Mouse (Mus musculus): ENCODE data around the gene Rnf157. TPM values are rescaled to one million over a fixed set of nuclear protein-coding genes. Genes with fewer than 3 reads are reported as not detected.
"Not testable (repeated sequence)": the region's sequence is repeated elsewhere in the genome, so short reads cannot be mapped to it uniquely, and the experiment has no call there.

The Rnf157 gene
- polyA plus RNA-seq, 1 experiment from 2014 or later, result 25.2 TPM

GRCm38 (mm10) chr11:116371894-116372450 lies 40.9 kb downstream of the Rnf157 start:
- H3K4me1 ChIP-seq (replicated peaks), result peaks cover 5% of the 10 kb centered on the region; the same call in 1 of the 2 replicates
- no peak overlapping the region for H3K4me2 ChIP-seq
- no peak overlapping the region for H3K9ac ChIP-seq (replicated peaks)
- 67% methylated on average over 4 of the region's 4 CpGs for WGBS
- no peak overlapping the region for H3K4me3 ChIP-seq (replicated peaks)
- H3K27me3 ChIP-seq, result no peaks in the 10 kb centered on the region
- no peak for ATAC-seq (ENCODE audit: insufficient number of reproducible peaks, insufficient read depth, low FRiP score, low TSS enrichment, low read depth)
- 0 out of 2 replicates have a peak, but pooled peaks cover 2% of the 10 kb centered on the region for H3K36me3 ChIP-seq
- H3K9me3 ChIP-seq, result no peaks in the 10 kb centered on the region
- no peak overlapping the region; the same call in 1 of the 2 replicates for H3K27ac ChIP-seq

GRCm38 (mm10) chr11:116369633-116370032 lies 43.2 kb downstream of the Rnf157 start:
- no peak overlapping the region for H3K27ac ChIP-seq
- peaks cover 22% of the 10 kb centered on the region for H3K4me1 ChIP-seq (replicated peaks)
- H3K36me3 ChIP-seq, result 0 out of 2 replicates have a peak, but pooled peaks cover 2% of the 10 kb centered on the region
- no peaks in the 10 kb centered on the region for H3K9me3 ChIP-seq
- no peak overlapping the region for H3K4me2 ChIP-seq
- no peak overlapping the region for H3K4me3 ChIP-seq (replicated peaks)
- 69% methylated on average over 5 of the region's 5 CpGs for WGBS
- no peak overlapping the region for H3K9ac ChIP-seq (replicated peaks)
- H3K27me3 ChIP-seq, result no peaks in the 10 kb centered on the region
- no peak for ATAC-seq (ENCODE audit: insufficient number of reproducible peaks, insufficient read depth, low FRiP score, low TSS enrichment, low read depth)

GRCm38 (mm10) chr11:116369051-116369450 lies 43.8 kb downstream of the Rnf157 start:
- H3K4me2 ChIP-seq, result no peak overlapping the region
- no peak for ATAC-seq (ENCODE audit: insufficient number of reproducible peaks, insufficient read depth, low FRiP score, low TSS enrichment, low read depth)
- 0 out of 2 replicates have a peak, but pooled peaks cover 2% of the 10 kb centered on the region for H3K36me3 ChIP-seq
- H3K27me3 ChIP-seq, result no peaks in the 10 kb centered on the region
- WGBS, result 90% methylated on average over 14 of the region's 14 CpGs
- no peak overlapping the region for H3K4me3 ChIP-seq (replicated peaks)
- H3K27ac ChIP-seq, result 0 out of 2 replicates have a peak overlapping the region, but pooled peaks have one; percentile 17
- no peak overlapping the region for H3K9ac ChIP-seq (replicated peaks)
- H3K4me1 ChIP-seq (replicated peaks), result peaks cover 22% of the 10 kb centered on the region
- H3K9me3 ChIP-seq, result no peaks in the 10 kb centered on the region

- no peak overlapping the region for H3K4me3 ChIP-seq (replicated peaks)
- peaks cover 22% of the 10 kb centered on the region for H3K4me1 ChIP-seq (replicated peaks)
- no peaks in the 10 kb centered on the region for H3K27me3 ChIP-seq
- no peak overlapping the region for H3K9ac ChIP-seq (replicated peaks)
- 0 out of 2 replicates have a peak, but pooled peaks cover 2% of the 10 kb centered on the region for H3K36me3 ChIP-seq
- H3K27ac ChIP-seq, result no peak overlapping the region
- H3K9me3 ChIP-seq, result no peaks in the 10 kb centered on the region
- 25% methylated on average over 9 of the region's 9 CpGs for WGBS
- no peak overlapping the region for H3K4me2 ChIP-seq
- no peak for ATAC-seq (ENCODE audit: insufficient number of reproducible peaks, insufficient read depth, low FRiP score, low TSS enrichment, low read depth)
Observed at GRCm38 (mm10) chr11:116368116-116368515, 44.7 kb downstream of the Rnf157 start.

GRCm38 (mm10) chr11:116366647-116367046 lies 46.2 kb downstream of the Rnf157 start:
- Histone ChIP-seq H3K4me3 (replicated peaks) (no peak overlapping the region), H3K27me3 (no peaks in the 10 kb centered on the region), H3K4me1 (replicated peaks) (peaks cover 22% of the 10 kb centered on the region), H3K4me2 (no peak overlapping the region), H3K27ac (no peak overlapping the region), H3K36me3 (peaks cover 7% of the 10 kb centered on the region; the same call in 1 of the 2 replicates), H3K9ac (replicated peaks) (no peak overlapping the region), H3K9me3 (no peaks in the 10 kb centered on the region)
- no peak for ATAC-seq (ENCODE audit: insufficient number of reproducible peaks, insufficient read depth, low FRiP score, low TSS enrichment, low read depth)
- 82% methylated on average over 1 of the region's 1 CpGs for WGBS

- ATAC-seq (ENCODE audit: insufficient number of reproducible peaks, insufficient read depth, low FRiP score, low TSS enrichment, low read depth), result no peak
- H3K9me3 ChIP-seq, result no peaks in the 10 kb centered on the region
- no peak overlapping the region for H3K4me3 ChIP-seq (replicated peaks)
- H3K4me2 ChIP-seq, result peak overlapping the region; percentile 0; the same call in 1 of the 2 replicates
- H3K9ac ChIP-seq (replicated peaks), result no peak overlapping the region
- H3K27me3 ChIP-seq, result no peaks in the 10 kb centered on the region
- H3K36me3 ChIP-seq, result peaks cover 13% of the 10 kb centered on the region; the same call in 1 of the 2 replicates
- 0 out of 2 replicates have a peak overlapping the region, but pooled peaks have one; percentile 7 for H3K27ac ChIP-seq
- H3K4me1 ChIP-seq (replicated peaks), result peaks cover 17% of the 10 kb centered on the region
- 70% methylated on average over 2 of the region's 2 CpGs for WGBS
Observed at GRCm38 (mm10) chr11:116366124-116366523, 46.7 kb downstream of the Rnf157 start.

- H3K4me2 ChIP-seq, result peak overlapping the region; percentile 0; the same call in 1 of the 2 replicates
- H3K9ac ChIP-seq (replicated peaks), result no peak overlapping the region
- H3K27me3 ChIP-seq, result no peaks in the 10 kb centered on the region
- ATAC-seq (ENCODE audit: insufficient number of reproducible peaks, insufficient read depth, low FRiP score, low TSS enrichment, low read depth), result no peak
- 0 out of 2 replicates have a peak overlapping the region, but pooled peaks have one; percentile 23 for H3K27ac ChIP-seq
- H3K4me3 ChIP-seq (replicated peaks), result no peak overlapping the region
- H3K4me1 ChIP-seq (replicated peaks), result peaks cover 17% of the 10 kb centered on the region
- no peaks in the 10 kb centered on the region for H3K9me3 ChIP-seq
- 48% methylated on average over 13 of the region's 13 CpGs for WGBS
- H3K36me3 ChIP-seq, result peaks cover 19% of the 10 kb centered on the region; the same call in 1 of the 2 replicates
Observed at GRCm38 (mm10) chr11:116365432-116365831, 47.4 kb downstream of the Rnf157 start.

- H3K9ac ChIP-seq (replicated peaks), result no peak overlapping the region
- H3K4me3 ChIP-seq (replicated peaks), result no peak overlapping the region
Observed at GRCm38 (mm10) chr11:116362015-116362414, 50.8 kb downstream of the Rnf157 start.

GRCm38 (mm10) chr11:116360915-116361314 lies 51.9 kb downstream of the Rnf157 start:
- not testable (repeated sequence) for ATAC-seq (ENCODE audit: insufficient number of reproducible peaks, insufficient read depth, low FRiP score, low TSS enrichment, low read depth); H3K27ac ChIP-seq; H3K9me3 ChIP-seq; H3K27me3 ChIP-seq; H3K4me3 ChIP-seq (replicated peaks); H3K9ac ChIP-seq (replicated peaks); H3K4me2 ChIP-seq
- 96% methylated on average over 5 of the region's 5 CpGs for WGBS
- Histone ChIP-seq H3K4me1 (replicated peaks) (peaks cover 12% of the 10 kb centered on the region), H3K36me3 (peaks cover 50% of the 10 kb centered on the region)

More at GRCm38 (mm10) chr11:116362015-116362414, 50.8 kb downstream of the Rnf157 start:
- H3K27ac ChIP-seq, result no peak overlapping the region
- H3K4me2 ChIP-seq, result no peak overlapping the region
- WGBS, result 62% methylated on average over 11 of the region's 11 CpGs
- no peak for ATAC-seq (ENCODE audit: insufficient number of reproducible peaks, insufficient read depth, low FRiP score, low TSS enrichment, low read depth)
- H3K9me3 ChIP-seq, result no peaks in the 10 kb centered on the region
- H3K27me3 ChIP-seq, result no peaks in the 10 kb centered on the region
- H3K36me3 ChIP-seq, result peaks cover 48% of the 10 kb centered on the region
- peaks cover 17% of the 10 kb centered on the region for H3K4me1 ChIP-seq (replicated peaks)

- WGBS, result 86% methylated on average over 12 of the region's 12 CpGs
- Histone ChIP-seq H3K4me1 (replicated peaks) (no peaks in the 10 kb centered on the region), H3K36me3 (peaks cover 63% of the 10 kb centered on the region), H3K4me3 (replicated peaks) (no peak overlapping the region), H3K9me3 (0 out of 2 replicates have a peak, but pooled peaks cover 4% of the 10 kb centered on the region), H3K9ac (replicated peaks) (no peak overlapping the region), H3K4me2 (no peak overlapping the region), H3K27ac (no peak overlapping the region), H3K27me3 (no peaks in the 10 kb centered on the region)
- ATAC-seq (ENCODE audit: insufficient number of reproducible peaks, insufficient read depth, low FRiP score, low TSS enrichment, low read depth), result no peak
Observed at GRCm38 (mm10) chr11:116359652-116360051, 53.2 kb downstream of the Rnf157 start.

- Histone ChIP-seq H3K4me3 (replicated peaks) (no peak overlapping the region), H3K9ac (replicated peaks) (no peak overlapping the region), H3K36me3 (peaks cover 68% of the 10 kb centered on the region), H3K27me3 (no peaks in the 10 kb centered on the region), H3K4me1 (replicated peaks) (no peaks in the 10 kb centered on the region), H3K9me3 (0 out of 2 replicates have a peak, but pooled peaks cover 4% of the 10 kb centered on the region), H3K27ac (no peak overlapping the region), H3K4me2 (no peak overlapping the region)
- no peak for ATAC-seq (ENCODE audit: insufficient number of reproducible peaks, insufficient read depth, low FRiP score, low TSS enrichment, low read depth)
- WGBS, result 66% methylated on average over 15 of the region's 15 CpGs
Observed at GRCm38 (mm10) chr11:116358926-116359637, 53.8 kb downstream of the Rnf157 start.

All from limb, embryonic 12.5 days (tissue).